Mouse (Mus musculus) frontal cortex, postnatal 36 days (tissue): ENCODE measurements around the gene Pycr1.

Experiments used
- DNase-seq, 2 experiments: peaks; one replicate each; pipeline ENCODE4 v3.0.0; 2022; ENCODE audit warnings: low spot score in 2 of 2

Gene Pycr1

DNA sequence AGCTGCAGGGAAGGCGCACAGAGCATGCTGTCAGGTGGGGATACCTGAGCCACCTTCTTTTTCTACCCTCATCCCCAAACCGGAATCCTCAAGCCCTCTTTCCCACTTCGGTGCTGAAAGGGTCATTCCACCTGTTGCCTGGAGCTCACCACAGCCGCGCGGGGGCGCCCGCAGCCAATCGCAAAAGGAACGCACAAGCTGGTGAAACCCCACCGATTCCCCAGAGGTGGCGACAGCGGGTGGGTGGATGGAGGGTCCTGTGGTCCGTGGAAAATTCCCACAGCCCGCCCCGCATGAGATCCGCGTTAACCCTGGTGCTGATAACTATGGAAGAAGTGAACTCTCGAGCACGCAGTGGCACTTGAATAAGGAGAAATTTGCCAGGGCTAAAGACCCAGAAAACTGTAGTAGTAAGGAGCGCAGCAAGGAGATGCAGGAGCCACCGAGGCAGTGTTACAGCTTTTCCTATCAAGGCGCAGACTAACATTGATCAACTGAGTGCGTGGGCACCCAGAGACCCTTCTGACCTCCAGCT, 15.4 kb upstream of the Pycr1 start:
- peak; percentile 66 to 77 for DNase-seq

DNA sequence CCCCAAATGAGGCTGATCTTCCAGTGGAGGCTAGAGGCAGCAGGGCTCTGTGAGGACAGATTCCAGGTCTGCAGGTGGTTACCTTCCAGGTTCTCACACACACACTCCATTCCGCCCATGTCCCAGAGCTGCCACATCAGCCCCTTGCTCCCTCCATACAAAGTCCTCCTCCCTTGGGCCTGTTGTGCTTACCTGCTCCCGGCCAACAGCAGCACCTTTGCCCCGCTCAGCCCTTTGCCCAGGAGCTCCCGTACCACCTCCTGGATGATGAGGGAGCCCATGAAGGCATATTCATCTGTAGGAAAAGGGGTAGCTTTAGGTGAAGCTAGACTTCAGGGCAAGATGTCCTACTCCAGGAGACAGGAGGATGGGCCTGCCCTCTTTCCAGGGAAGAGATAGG, 13.7 kb upstream of the Pycr1 start:
- DNase-seq, result no peak

DNA sequence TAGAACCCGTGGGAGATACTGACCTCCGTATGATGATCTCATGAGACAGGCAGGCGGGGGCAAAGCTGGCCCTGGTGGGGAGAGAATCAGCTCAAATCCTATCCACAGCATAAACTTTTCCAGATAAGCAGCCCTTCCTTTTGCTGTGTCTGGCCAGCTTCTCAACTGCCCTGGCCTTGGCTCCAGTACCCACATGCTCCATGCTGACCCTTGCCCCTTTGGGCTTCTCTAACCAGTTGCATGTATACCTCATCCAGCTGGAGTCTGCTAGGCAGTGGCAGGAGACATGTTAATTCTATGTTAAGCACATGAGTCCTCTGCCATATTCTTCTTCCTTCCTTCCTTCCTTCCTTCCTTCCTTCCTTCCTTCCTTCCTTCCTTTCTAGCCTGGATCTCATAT, 11.2 kb upstream of the Pycr1 start:
- no peak for DNase-seq

DNA sequence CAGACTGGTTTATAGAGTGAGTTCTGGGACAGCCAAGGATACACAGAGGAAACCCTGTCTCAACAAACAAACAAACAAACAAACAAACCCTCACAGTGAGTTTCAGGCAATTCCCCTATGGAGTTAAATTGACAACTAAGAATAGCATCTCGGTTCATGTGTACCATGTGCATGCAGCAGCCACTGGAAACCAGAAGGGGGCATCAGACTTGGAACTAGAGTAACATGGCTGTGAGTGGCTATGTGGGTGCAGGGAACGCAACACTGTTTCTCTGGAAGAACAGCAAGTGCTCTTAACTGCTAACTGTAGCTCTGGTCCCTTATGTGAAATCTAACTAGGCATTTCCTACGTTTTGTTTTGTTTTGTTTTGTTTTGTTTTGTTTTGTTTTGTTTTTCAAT, 8.3 kb upstream of the Pycr1 start:
- no peak for DNase-seq

- peak; percentile 47 to 56 for DNase-seq
These were observed 4.5 kb upstream of the Pycr1 start, which contains the start of gene Myadml2 for GRCm38 (mm10) chr11:120648001-120648476. Gene Myadml2, minus strand, starts transcription at chr11:120648158.

GRCm38 (mm10) chr11:120647047-120647830, 3.7 kb upstream of the Pycr1 start:
- no peak for DNase-seq

GRCm38 (mm10) chr11:120642939-120643600, 499 bp downstream of the Pycr1 start:
- DNase-seq, result no peak

GRCm38 (mm10) chr11:120641869-120642268, 1.7 kb downstream of the Pycr1 start:
- no peak for DNase-seq

DNA sequence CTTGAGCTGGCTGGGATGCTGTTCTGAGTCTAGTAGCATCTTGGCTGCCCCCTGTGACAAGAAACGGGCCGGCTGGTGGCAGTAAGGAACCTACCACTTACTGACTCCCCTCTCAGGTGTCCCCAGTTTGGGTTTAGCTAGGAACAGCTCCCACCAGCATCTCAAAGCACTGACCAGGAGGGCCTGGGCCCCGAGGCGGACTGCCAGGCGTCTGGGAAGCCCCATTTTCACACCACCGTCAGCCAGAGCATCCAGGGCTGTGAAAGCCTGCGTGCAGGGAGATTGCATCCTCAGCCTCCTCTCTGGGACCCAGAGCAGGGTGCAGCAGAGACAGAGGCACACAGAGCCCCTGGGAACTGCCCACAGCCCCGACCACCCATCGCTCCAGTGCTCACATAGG, 2.3 kb downstream of the Pycr1 start:
- no peak for DNase-seq

GRCm38 (mm10) chr11:120634810-120635209, 8.8 kb downstream of the Pycr1 start:
- no peak for DNase-seq

DNA sequence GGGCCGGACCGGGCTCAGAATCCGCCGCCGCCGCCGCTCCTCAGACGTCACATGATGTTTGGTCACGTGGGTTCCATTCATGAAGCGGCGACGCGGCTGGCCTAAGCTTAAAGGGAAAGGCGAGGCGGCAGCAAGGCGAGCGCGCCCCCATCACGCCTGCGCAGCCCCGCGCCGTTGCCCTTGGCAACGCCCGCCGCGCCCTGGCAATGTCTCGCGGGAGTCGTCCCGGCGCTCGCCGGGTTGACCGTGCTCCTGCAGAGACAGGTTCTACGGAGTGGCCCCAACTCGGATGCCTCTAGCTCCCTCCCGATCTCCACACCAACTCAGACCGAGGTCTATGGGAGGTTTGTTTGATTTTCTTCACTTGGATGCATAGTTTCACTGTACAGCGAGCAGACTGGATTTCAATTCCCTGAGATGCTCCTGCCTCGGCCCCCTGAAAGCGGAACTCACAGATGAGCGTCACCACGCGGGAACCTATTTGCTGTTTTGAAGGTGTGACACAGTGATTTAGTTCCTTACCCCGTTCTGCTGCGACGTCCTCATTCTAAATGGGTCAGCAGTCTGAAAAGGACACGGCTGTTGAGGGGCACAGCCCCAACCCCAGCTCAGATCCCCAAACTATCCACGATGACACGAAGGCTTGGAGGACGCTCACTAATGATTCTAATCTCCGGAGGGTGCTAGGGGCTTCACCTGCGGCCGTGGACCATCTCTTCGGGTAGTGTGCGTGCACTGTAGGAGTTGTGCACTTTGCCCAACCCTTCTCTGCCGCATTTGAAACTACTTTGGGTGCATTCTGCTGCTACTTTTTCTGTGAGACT, 9.8 kb downstream of the Pycr1 start, which contains the start of gene Mafg:
Gene Mafg (minus strand): TSS at position 81 of the 824 bp plus-strand sequence.
- DNase-seq, result peak; percentile 87 to 94

DNA sequence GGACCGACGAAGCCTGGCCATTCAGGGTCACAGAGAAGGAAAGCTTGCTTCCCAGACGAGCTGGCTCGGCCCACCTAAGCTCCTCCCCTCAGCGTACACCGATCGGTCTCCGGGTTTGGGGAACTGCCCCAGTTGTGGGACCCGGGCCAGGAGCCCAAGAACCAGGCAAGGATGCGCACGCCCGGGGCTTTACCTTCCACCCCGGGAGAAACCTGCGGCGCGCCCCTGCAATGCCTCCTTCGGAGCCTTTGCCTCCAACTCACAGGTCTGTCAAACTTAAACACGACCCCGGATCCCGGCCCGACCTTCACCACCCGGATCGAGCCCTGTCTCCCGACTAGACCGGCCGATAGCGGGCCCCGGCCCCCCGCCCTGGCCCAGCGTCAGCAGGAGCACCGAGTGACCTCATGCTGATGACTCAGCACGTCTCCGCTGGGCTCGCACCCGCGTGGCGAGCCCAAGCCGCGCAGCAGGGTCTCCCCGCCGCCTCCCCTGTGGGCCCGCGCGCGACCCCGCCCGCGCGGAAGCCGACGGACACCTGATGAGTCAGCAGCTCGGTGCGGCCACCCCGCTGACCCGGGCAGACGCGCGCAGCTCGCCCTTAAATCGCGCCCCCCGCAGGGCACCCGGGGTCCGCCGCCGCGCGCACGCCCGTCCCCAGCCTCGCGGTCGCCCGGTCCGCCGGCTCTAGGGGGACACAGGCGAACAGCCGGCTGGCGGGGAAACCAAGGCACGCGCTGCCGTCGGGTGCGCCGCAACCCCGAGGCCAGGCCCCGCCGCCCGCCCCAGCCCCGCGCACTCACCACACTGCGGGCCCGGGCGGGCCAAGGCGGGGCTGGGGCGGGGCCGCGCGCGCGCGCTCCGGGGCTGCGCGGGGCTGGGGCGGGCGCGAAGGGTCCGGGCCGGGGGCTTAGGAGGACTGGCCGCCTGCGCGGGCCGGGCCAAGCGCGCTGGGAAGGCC, 10.7 kb downstream of the Pycr1 start:
- DNase-seq, result peak; percentile 51 to 52

GRCm38 (mm10) chr11:120631726-120632448, 11.7 kb downstream of the Pycr1 start:
- no peak for DNase-seq

GRCm38 (mm10) chr11:120630881-120631725, 12.5 kb downstream of the Pycr1 start:
- no peak for DNase-seq

- no peak for DNase-seq
These were observed 13.1 kb downstream of the Pycr1 start for GRCm38 (mm10) chr11:120630401-120630871.

DNA sequence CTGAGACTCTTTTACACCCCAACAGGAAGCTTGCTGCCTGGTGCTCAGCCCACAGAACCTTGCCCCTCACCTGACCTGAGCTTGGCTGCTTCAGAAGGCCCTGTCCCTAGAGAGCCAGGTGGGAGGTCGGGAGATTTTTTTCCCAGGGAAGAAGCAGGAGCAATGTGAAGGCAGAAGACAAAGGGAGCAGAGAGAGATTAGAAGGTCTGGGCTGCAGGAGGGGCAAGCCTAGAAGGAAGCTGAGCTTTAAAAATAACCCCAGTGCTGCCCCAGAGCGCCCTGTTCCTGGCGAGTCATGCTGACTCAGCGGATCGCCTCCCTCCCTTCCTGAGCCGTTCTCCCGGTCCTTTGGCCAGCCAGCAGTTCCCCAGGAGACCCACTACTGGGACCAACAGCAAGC, 13.7 kb downstream of the Pycr1 start:
- no peak for DNase-seq

DNA sequence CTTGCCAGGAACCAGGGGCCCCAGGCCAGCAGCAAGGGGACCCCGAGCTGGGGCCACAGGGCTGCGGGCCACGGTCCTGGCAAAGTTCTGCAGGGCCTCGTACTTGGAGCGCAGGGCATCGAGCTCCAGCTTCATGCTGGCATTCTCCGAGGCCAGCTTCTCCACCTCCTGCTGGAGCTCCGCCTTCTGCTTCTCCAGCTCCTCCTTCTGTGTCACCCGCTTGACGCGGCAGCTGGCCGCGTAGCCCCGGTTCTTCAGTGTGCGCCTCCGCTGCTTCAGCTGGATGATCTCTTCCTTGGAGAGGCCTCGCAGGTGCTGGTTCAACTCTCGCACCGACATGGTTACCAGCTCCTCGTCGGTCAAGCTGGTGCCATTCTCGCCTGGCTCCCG, 14.2 kb downstream of the Pycr1 start:
- DNase-seq, result no peak

GRCm38 (mm10) chr11:120628601-120629340, 14.8 kb downstream of the Pycr1 start:
- no peak for DNase-seq
